Mouse (Mus musculus): ENCODE measurements at regions not wholly inside any gene's neighbourhood (a gene's known extent, or its start where the extent isn't known, plus 50 kb on each side); places are given as distances from the start of the nearest gene placed in this dataset.

GRCm38 (mm10) chr14:54178856-54179255, 75.0 kb downstream of the Dad1 start:
- no peak for TF ChIP-seq CTCF (IDR thresholded peaks at IDR 0.05; ENCODE audit: low read depth, low read length)
- no peak for TF ChIP-seq EP300 (IDR thresholded peaks at IDR 0.05; ENCODE audit: insufficient read depth, low read depth, low read length)
- no peak for TF ChIP-seq POLR2A (IDR thresholded peaks at IDR 0.05; ENCODE audit: insufficient read depth, low read length)
